Mouse (Mus musculus) liver, adult 2 months (tissue): ENCODE results near the gene Gm27179.
"Not testable (repeated sequence)": the region's sequence is repeated elsewhere in the genome, so short reads cannot be mapped to it uniquely, and the experiment has no call there.

ENCODE experiments used
- CTCF ChIP-seq: fragments of 200-500 bp; IDR thresholded peaks from 2 replicates; pipeline ENCODE4 v1.5.1; 2011; ENCODE audit warnings: low read depth, low read length, control low read depth
- POLR2A ChIP-seq: fragments of 200-500 bp; IDR thresholded peaks from 2 replicates; pipeline ENCODE4 v1.6.1; 2011; ENCODE audit warnings: low read length, control low read depth; ENCODE audit not compliant: insufficient read depth; ENCODE audit errors: extremely low read depth

DNA sequence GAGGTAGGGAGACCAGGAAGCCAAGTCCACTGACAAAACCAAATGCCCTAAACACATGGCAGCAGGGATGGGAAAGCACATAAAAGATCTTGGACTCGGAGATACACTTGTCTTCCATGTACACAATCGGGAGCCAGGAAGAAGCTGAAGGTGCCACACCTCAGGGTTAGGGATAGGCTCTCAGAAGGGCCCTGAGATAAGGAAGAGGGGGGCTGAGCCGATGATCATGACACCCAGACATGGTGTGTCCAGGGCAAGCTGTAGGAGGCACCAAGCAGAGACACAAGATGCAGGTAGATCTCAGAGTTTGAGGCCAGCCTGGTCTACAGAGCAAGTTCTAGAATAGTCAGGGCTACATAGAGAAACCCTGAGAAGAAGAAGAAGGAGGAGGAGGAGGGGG lies 17.8 kb downstream of the Gm27179 start:
- TF ChIP-seq CTCF, POLR2A: not testable (repeated sequence)
